Mouse (Mus musculus) mesoderm, embryonic 11.5 days (tissue): ENCODE data around the gene Gm13119.
"Not testable (repeated sequence)": the region's sequence is repeated elsewhere in the genome, so short reads cannot be mapped to it uniquely, and the experiment has no call there.

Experiments
- DNase-seq: peaks from one replicate; pipeline ENCODE4 v3.0.0-alpha.2; 2012; ENCODE audit warnings: low read depth, low spot score

Gm13119 gene

GRCm38 (mm10) chr4:144357642-144358041 is at the start of gene Gm13119:
Gene Gm13119, plus strand, starts transcription at chr4:144357942.
- not testable (repeated sequence) for DNase-seq

- DNase-seq = not testable (repeated sequence)
These were observed 44.9 kb upstream of the Gm13119 start for GRCm38 (mm10) chr4:144312666-144313460.

GRCm38 (mm10) chr4:144329949-144330348 is 27.8 kb upstream of the Gm13119 start, which contains the start of gene Gm13128:
Gene Gm13128, plus strand, starts transcription at chr4:144330249.
- not testable (repeated sequence) for DNase-seq

- not testable (repeated sequence) for DNase-seq
These were observed 21.9 kb upstream of the Gm13119 start for GRCm38 (mm10) chr4:144335856-144336255.

- DNase-seq = no peak
These were observed 20.2 kb downstream of the Gm13119 start, which contains the start of gene Pramef20 for GRCm38 (mm10) chr4:144377911-144378310. Gene Pramef20, minus strand, starts transcription at chr4:144377933.

DNA sequence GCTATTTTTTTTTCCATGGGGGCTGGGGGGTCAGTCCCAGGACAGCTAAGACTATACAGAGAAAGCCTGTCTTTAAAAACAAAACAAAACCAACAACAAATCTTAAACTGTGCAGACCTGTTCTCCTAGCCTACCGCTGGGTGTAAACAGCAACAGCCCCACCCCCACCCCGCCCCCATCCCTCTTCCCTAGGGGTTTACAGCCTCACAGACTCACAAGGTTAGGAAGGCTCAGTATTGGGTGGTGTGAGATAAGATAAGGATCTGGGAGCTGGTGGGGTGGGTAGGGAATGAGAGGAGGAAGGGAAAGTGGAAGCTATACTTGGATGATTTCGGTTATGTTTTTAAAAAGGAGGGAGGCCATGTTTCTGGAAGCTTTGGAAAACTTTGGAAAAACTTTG is 38.6 kb downstream of the Gm13119 start:
- DNase-seq = no peak

DNA sequence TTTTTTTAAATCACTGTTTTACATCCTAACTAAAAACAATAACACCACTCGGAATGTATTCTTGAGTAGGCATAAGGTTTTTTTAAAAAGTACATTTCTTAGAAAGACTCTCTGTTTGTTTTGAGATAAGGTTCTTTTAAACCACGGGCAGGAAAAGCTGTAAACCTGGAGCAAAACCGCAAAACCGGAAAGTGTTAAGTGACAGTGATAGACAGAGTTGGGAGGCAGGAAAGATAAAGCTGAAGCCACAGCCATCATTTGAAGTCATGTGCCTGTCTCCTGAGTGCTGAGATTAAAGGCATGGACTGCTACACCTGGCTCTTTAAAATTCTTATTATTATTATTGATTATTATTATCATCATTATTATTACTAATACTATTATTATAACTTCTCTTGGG is 45.0 kb downstream of the Gm13119 start:
- no peak for DNase-seq

- DNase-seq = peak; percentile 70
These were observed 46.8 kb downstream of the Gm13119 start for GRCm38 (mm10) chr4:144404456-144405086.

DNA sequence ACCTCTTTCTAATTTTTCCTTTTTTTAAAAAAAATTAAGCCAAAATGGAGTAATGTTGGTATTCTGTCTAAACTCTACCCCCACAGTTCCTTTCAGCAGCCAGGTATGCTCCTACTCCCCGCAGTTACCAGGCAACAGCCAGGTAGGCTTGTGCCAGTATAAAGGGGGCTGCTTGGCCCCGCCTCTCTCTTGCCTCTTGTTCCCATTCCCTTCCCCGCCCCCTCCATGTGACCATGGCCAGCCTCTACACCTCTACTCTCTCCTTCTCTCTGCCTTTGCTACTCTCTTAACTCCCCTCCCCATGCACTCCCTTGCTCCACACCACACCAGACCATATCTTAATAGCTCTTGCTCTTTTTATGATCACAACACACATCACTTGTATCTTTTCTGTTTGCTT is 48.5 kb downstream of the Gm13119 start:
- no peak for DNase-seq

DNA sequence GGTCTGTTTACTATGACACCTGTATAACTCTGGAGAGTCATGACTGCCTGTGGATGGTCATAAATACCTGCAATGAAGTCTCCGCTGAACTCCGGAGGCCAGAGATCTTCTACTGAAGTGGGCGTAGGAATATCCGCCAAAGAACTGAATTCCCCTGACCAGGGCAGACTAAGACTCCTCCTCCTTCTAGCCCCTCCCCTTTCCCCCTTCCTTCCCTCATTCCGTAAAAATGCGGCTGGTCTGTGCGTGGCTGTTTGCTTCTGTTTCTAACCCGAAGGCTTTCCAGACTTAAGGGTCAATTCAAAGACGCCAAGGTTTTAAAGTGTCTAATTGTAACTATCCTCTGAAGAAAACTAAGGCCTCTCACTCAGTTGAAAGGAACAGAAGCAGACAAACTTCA is 50.5 kb downstream of the Gm13119 start, which contains the start of gene Pramef12:
Gene Pramef12 (minus strand): TSS at position 175 of the 400 bp plus-strand sequence.
- DNase-seq = no peak
